Mouse (Mus musculus): ENCODE measurements around the gene Olfr771. TPM values are rescaled to one million over a fixed set of nuclear protein-coding genes. Genes with fewer than 3 reads are reported as not detected.
"Not testable (repeated sequence)": the region's sequence is repeated elsewhere in the genome, so short reads cannot be mapped to it uniquely, and the experiment has no call there.

Olfr771 gene
- polyA plus RNA-seq (2015; fragmentation: Nextera tagmentation; extraction: Ambion mirVana): not detected in 2 replicates

DNA sequence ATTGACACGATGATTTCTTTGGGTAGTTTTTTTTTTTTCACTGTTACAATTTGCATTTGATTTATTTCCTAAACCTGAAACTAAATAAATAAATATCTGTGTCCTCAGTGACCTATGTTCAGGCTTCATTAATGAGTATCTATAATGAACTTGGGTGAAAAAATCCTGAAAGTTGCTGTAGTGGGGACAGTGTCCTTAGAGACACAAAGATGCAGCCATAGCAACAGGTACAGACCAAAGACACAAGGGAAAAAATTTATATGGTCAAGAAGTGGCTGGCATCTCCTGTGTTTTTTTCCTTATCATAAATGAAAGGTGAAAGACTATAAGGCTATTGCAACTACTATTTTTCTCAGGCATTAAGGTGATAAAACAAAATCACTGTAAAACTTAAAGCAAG, at the start of gene Olfr771:
Gene Olfr771, minus strand, starts transcription at position 101 of the 400 bp plus-strand sequence.
- Histone ChIP-seq H3K27me3 (no peaks in the 10 kb centered on the region), H3K9ac (replicated peaks) (no peak within 1 kb of the TSS), H3K4me2 (replicated peaks) (no peak within 1 kb of the TSS), H3K27ac (replicated peaks) (no peak within 1 kb of the TSS), H3K4me3 (no peak within 1 kb of the TSS), H3K4me1 (no peaks in the 10 kb centered on the region), H3K36me3 (no peaks in the 10 kb centered on the region), H3K9me3 (no peaks in the 10 kb centered on the region)
- no peak for ATAC-seq (replicated peaks)
- 89% methylated on average over 1 of the region's 1 CpGs for WGBS

DNA sequence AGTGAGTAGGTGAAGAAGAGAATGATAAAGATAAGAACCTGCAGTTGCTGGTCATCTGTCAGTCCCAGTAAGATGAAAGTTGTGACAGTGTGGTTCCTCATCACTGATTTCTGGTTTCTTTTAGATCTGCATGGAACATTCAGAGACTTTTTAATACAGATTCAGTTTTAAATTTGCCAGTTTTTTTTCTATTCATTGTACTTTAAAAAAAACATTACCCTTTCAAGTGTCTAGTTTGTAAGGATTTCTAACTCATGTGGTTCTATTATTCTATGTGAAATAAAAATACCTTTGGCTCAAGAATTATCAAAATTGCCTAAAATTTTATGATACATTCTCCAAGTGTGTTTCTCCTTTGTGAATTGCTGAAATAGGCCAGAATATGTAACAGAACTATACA, 22.8 kb upstream of the Olfr771 start, which contains the start of gene Olfr773:
Gene Olfr773, minus strand, starts transcription at position 101 of the 400 bp plus-strand sequence.
- not testable (repeated sequence) for ATAC-seq (replicated peaks); H3K36me3 ChIP-seq; H3K4me3 ChIP-seq; H3K27me3 ChIP-seq; H3K27ac ChIP-seq (replicated peaks); H3K4me2 ChIP-seq (replicated peaks); H3K9ac ChIP-seq (replicated peaks); H3K4me1 ChIP-seq; H3K9me3 ChIP-seq

DNA sequence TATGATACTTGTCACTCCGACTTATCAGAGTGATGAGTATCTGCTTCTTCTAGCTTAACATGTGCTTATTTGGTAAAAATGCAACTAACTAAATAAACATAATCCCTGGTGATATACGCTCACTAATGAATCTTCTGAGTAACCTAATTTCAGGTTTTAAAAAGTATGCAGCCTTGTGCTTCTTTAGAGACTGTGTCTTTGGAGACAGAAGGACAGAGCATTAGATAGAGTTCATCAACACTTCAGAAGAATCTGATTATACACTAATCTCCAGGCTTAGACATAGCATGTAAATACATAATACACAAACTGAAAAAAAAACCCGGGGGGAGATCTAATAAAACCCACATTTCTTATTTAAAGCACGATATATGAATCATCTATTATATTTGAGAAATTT, 13.3 kb upstream of the Olfr771 start, which contains the start of gene Olfr772:
Gene Olfr772, minus strand, starts transcription at position 101 of the 400 bp plus-strand sequence.
- H3K36me3 ChIP-seq; H3K9ac ChIP-seq (replicated peaks); H3K27me3 ChIP-seq; H3K4me1 ChIP-seq; H3K4me3 ChIP-seq; ATAC-seq (replicated peaks); H3K4me2 ChIP-seq (replicated peaks); H3K9me3 ChIP-seq; H3K27ac ChIP-seq (replicated peaks): not testable (repeated sequence)
- WGBS: 88% methylated on average over 3 of the region's 4 CpGs

DNA sequence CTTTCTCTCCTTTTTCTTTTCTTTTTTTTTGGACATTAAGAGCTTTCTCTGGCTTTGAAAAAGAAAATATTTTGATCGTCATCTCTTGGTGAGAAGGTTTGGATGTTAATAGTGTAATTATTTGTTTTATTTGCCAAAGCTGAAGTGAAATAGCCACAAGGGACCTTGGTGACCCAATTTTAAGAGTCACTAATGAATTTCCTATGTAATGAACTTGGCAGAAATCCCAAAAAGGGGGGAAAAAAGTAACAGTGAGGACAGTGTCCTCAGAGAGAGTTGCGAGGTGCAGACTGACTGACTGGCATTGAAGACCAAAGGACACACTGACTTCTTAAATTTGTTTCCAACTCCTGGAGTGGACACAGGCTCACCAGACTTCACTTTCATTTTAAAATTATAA, 25.7 kb downstream of the Olfr771 start, which contains the start of gene Olfr770:
Gene Olfr770, minus strand, starts transcription at position 101 of the 400 bp plus-strand sequence.
- no peak within 1 kb of the TSS for H3K4me3 ChIP-seq
- 49% methylated on average over 2 of the region's 2 CpGs for WGBS
- no peaks in the 10 kb centered on the region for H3K9me3 ChIP-seq
- no peak within 1 kb of the TSS for H3K9ac ChIP-seq (replicated peaks)
- no peak for ATAC-seq (replicated peaks)
- H3K36me3 ChIP-seq: no peaks in the 10 kb centered on the region
- no peak within 1 kb of the TSS for H3K27ac ChIP-seq (replicated peaks)
- H3K27me3 ChIP-seq: no peaks in the 10 kb centered on the region
- no peak within 1 kb of the TSS for H3K4me2 ChIP-seq (replicated peaks)
- no peaks in the 10 kb centered on the region for H3K4me1 ChIP-seq

DNA sequence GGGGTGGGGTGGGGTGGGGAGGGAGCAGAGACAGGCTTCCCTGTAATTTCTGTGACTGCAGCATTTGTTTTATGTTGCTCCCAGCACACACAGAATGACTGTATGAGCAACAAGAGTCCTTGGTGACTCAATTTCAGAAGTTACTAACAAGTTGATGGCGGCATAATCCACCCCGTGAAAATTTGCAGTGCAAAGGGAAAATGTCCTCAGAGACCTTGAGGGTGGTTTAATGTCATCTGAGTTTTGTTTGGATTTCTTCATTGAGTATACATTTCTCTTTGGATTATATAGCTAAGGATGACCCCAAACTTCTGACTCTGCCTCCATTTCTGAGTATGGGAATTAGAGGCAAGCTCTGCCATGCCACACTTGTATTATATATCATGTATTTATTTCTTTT, 46.8 kb downstream of the Olfr771 start, which contains the start of gene Olfr769:
Gene Olfr769, minus strand, starts transcription at position 101 of the 400 bp plus-strand sequence.
- Histone ChIP-seq H3K9ac (replicated peaks) (no peak within 1 kb of the TSS), H3K27me3 (no peaks in the 10 kb centered on the region), H3K36me3 (no peaks in the 10 kb centered on the region), H3K4me3 (no peak within 1 kb of the TSS), H3K27ac (replicated peaks) (no peak within 1 kb of the TSS), H3K4me1 (no peaks in the 10 kb centered on the region), H3K9me3 (no peaks in the 10 kb centered on the region), H3K4me2 (replicated peaks) (no peak within 1 kb of the TSS)
- no peak for ATAC-seq (replicated peaks)
- 84% methylated on average over 2 of the region's 2 CpGs for WGBS

DNA sequence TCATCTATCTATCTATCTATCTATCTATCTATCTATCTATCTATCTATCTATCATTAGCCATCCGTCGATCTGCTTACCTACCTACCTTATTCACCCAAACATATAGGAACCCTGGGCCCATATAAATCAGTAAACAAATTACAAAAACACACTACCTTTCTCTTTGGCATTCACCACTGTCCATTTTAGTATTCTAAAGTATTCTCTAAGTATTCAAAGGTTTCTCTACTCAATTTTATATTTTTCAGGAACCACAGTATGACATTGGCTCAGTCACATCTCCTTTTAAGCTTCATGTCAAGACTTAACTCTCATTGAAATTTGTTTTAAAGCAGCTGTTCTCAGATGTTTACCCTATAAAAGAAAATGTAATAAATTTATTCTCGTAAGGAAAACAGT, 49.4 kb downstream of the Olfr771 start:
- no peaks in the 10 kb centered on the region for H3K36me3 ChIP-seq
- H3K9me3 ChIP-seq: no peaks in the 10 kb centered on the region
- no peak for ATAC-seq (replicated peaks)
- no peak overlapping the region for H3K27ac ChIP-seq (replicated peaks)
- 97% methylated on average over 3 of the region's 3 CpGs for WGBS
- no peaks in the 10 kb centered on the region for H3K27me3 ChIP-seq
- no peaks in the 10 kb centered on the region for H3K4me1 ChIP-seq
- no peak overlapping the region for H3K4me3 ChIP-seq
- no peak overlapping the region for H3K4me2 ChIP-seq (replicated peaks)
- no peak overlapping the region for H3K9ac ChIP-seq (replicated peaks)

Other genes starting within 250 kb of the Olfr771 start
- 11.7 and 12.6 TPM in 2 replicates for gene Rdh5, start 241.9 kb downstream of the Olfr771 start, polyA plus RNA-seq (2015; fragmentation: Nextera tagmentation; extraction: Ambion mirVana)
- gene Bloc1s1, start 240.7 kb downstream of the Olfr771 start, polyA plus RNA-seq (2015; fragmentation: Nextera tagmentation; extraction: Ambion mirVana): 230 and 251 TPM in 2 replicates
- 2.1 TPM in 2 replicates for gene Itga7, start 230.9 kb downstream of the Olfr771 start, polyA plus RNA-seq (2015; fragmentation: Nextera tagmentation; extraction: Ambion mirVana)
- gene Mettl7b, start 203.8 kb downstream of the Olfr771 start, polyA plus RNA-seq (2015; fragmentation: Nextera tagmentation; extraction: Ambion mirVana): not detected in 2 replicates
- not detected in 2 replicates for gene Olfr9, start 175.3 kb downstream of the Olfr771 start, polyA plus RNA-seq (2015; fragmentation: Nextera tagmentation; extraction: Ambion mirVana)
- gene Olfr763, start 154.0 kb downstream of the Olfr771 start, polyA plus RNA-seq (2015; fragmentation: Nextera tagmentation; extraction: Ambion mirVana): not detected in 2 replicates
- gene Olfr764-ps1, start 124.9 kb downstream of the Olfr771 start, polyA plus RNA-seq (2015; fragmentation: Nextera tagmentation; extraction: Ambion mirVana): not detected in 2 replicates
- not detected in 2 replicates for gene Olfr765, start 114.8 kb downstream of the Olfr771 start, polyA plus RNA-seq (2015; fragmentation: Nextera tagmentation; extraction: Ambion mirVana)
- gene Olfr766-ps1, start 95.8 kb downstream of the Olfr771 start, polyA plus RNA-seq (2015; fragmentation: Nextera tagmentation; extraction: Ambion mirVana): not detected in 2 replicates
- gene Olfr767, start 81.8 kb downstream of the Olfr771 start, polyA plus RNA-seq (2015; fragmentation: Nextera tagmentation; extraction: Ambion mirVana): not detected in 2 replicates
- gene Olfr768, start 65.4 kb downstream of the Olfr771 start, polyA plus RNA-seq (2015; fragmentation: Nextera tagmentation; extraction: Ambion mirVana): not detected in 2 replicates
- gene Olfr769, start 46.9 kb downstream of the Olfr771 start, polyA plus RNA-seq (2015; fragmentation: Nextera tagmentation; extraction: Ambion mirVana): not detected in 2 replicates
- gene Olfr770, start 25.8 kb downstream of the Olfr771 start, polyA plus RNA-seq (2015; fragmentation: Nextera tagmentation; extraction: Ambion mirVana): not detected in 2 replicates
- not detected in 2 replicates for gene Olfr772, start 13.2 kb upstream of the Olfr771 start, polyA plus RNA-seq (2015; fragmentation: Nextera tagmentation; extraction: Ambion mirVana)
- gene Olfr773, start 22.7 kb upstream of the Olfr771 start, polyA plus RNA-seq (2015; fragmentation: Nextera tagmentation; extraction: Ambion mirVana): not detected in 2 replicates
- not detected in 2 replicates for gene Olfr774, start 71.5 kb upstream of the Olfr771 start, polyA plus RNA-seq (2015; fragmentation: Nextera tagmentation; extraction: Ambion mirVana)
- not detected in 2 replicates for gene Olfr775, start 83.7 kb upstream of the Olfr771 start, polyA plus RNA-seq (2015; fragmentation: Nextera tagmentation; extraction: Ambion mirVana)
- not detected in 2 replicates for gene Olfr776, start 94.4 kb upstream of the Olfr771 start, polyA plus RNA-seq (2015; fragmentation: Nextera tagmentation; extraction: Ambion mirVana)
- gene Olfr777, start 106.7 kb upstream of the Olfr771 start, polyA plus RNA-seq (2015; fragmentation: Nextera tagmentation; extraction: Ambion mirVana): not detected in 2 replicates
- gene Olfr780, start 153.4 kb upstream of the Olfr771 start, polyA plus RNA-seq (2015; fragmentation: Nextera tagmentation; extraction: Ambion mirVana): not detected in 2 replicates
- not detected in 2 replicates for gene Olfr781, start 164.1 kb upstream of the Olfr771 start, polyA plus RNA-seq (2015; fragmentation: Nextera tagmentation; extraction: Ambion mirVana)
- gene Olfr782, start 184.1 kb upstream of the Olfr771 start, polyA plus RNA-seq (2015; fragmentation: Nextera tagmentation; extraction: Ambion mirVana): not detected in 2 replicates
- 0.05 TPM in 2 replicates for gene Olfr784, start 219.3 kb upstream of the Olfr771 start, polyA plus RNA-seq (2015; fragmentation: Nextera tagmentation; extraction: Ambion mirVana)
- gene Olfr785, start 240.7 kb upstream of the Olfr771 start, polyA plus RNA-seq (2015; fragmentation: Nextera tagmentation; extraction: Ambion mirVana): not detected in 2 replicates